Mouse (Mus musculus) forebrain, postnatal 0 days (tissue): ENCODE measurements around the gene Stag2. TPM values are rescaled to one million over a fixed set of nuclear protein-coding genes. Genes with fewer than 3 reads are reported as not detected.

ENCODE experiments used
- ATAC-seq: fragments of 200-750 bp; cut with Nextera tagmentation; 2 replicates; pipeline ENCODE4 v1.8.0; 2017; ENCODE audit warnings: mild to moderate bottlenecking, moderate library complexity
- DNase-seq: peaks from one replicate; pipeline ENCODE4 v3.0.0-alpha.2; 2015
- H3K27ac ChIP-seq: fragments of 300-500 bp; sonication (generic); 2 replicates; pipeline ENCODE4 v1.5.1; 2014; ENCODE audit warnings: low read depth, mild to moderate bottlenecking, antibody characterized with exemption, low read length, moderate library complexity, mixed read lengths
- H3K27me3 ChIP-seq: fragments of 300-500 bp; sonication (generic); 2 replicates; pipeline ENCODE4 v1.6.1; 2014; ENCODE audit warnings: mild to moderate bottlenecking, low read length, mixed read lengths; ENCODE audit not compliant: insufficient read depth
- H3K36me3 ChIP-seq: fragments of 300-500 bp; sonication (generic); 2 replicates; pipeline ENCODE4 v1.6.1; 2014; ENCODE audit warnings: mild to moderate bottlenecking, moderate library complexity; ENCODE audit not compliant: insufficient read depth
- H3K4me1 ChIP-seq: fragments of 300-500 bp; sonication (generic); 2 replicates; pipeline ENCODE4 v1.6.1; 2014; ENCODE audit warnings: antibody characterized with exemption; ENCODE audit not compliant: insufficient read depth
- H3K4me2 ChIP-seq: fragments of 300-500 bp; sonication (generic); 2 replicates; pipeline ENCODE4 v1.6.1; 2014; ENCODE audit warnings: low read depth, mild to moderate bottlenecking, moderate library complexity
- H3K4me3 ChIP-seq: fragments of 300-500 bp; sonication (generic); 2 replicates; pipeline ENCODE4 v1.5.1; 2014; ENCODE audit warnings: low read depth, low read length, mixed read lengths
- H3K9ac ChIP-seq: fragments of 300-500 bp; sonication (generic); 2 replicates; pipeline ENCODE4 v1.6.1; 2014; ENCODE audit warnings: mild to moderate bottlenecking
- H3K9me3 ChIP-seq: fragments of 300-500 bp; sonication (generic); 2 replicates; pipeline ENCODE4 v1.6.1; 2016; ENCODE audit warnings: low read length
- CTCF ChIP-seq: sonication (generic); IDR thresholded peaks from 2 replicates; pipeline ENCODE4 v1.5.1; 2016; ENCODE audit warnings: antibody characterized with exemption, control low read depth, low read depth
- WGBS: fragments of 180-500 bp; shearing (Covaris S2); extraction: QIAGEN DNeasy Blood & Tissue Kit; methylation state at CpG from one replicate; pipeline ENCODE4 v1.1.7; 2014; 5-methylcytosine and 5-hydroxymethylcytosine counted together
- polyA plus RNA-seq: library from polyadenylated mRNA; unstranded; fragments of >200 nt; fragmentation: Nextera tagmentation; extraction: Ambion mirVana; gene quantifications from 2 replicates; pipeline ENCODE4 v1.2.1, GENCODE M21; 2015
- total RNA-seq: library from RNA; depleted of rRNA; stranded (reverse); fragments of >200 nt; gene quantifications from 2 replicates; pipeline ENCODE4 v1.2.3, GENCODE M21; 2014; rRNA removed

The Stag2 gene
- total RNA-seq (76.3 and 93.7 TPM in 2 replicates), polyA plus RNA-seq (13.5 and 14.5 TPM in 2 replicates)

GRCm38 (mm10) chrX:42148788-42149556 is at the start of gene Stag2:
TSS of gene Stag2 (plus strand) at chrX:42149317.
- peak; percentile 81 for TF ChIP-seq CTCF
- H3K27me3 ChIP-seq: no peaks in the 10 kb centered on the region
- H3K4me3 ChIP-seq: peak within 1 kb of the TSS; percentile 62
- H3K27ac ChIP-seq: peak within 1 kb of the TSS; percentile 99
- ATAC-seq (peak; percentile 82), DNase-seq (peak; percentile 93)
- no peaks in the 10 kb centered on the region for H3K36me3 ChIP-seq
- H3K9me3 ChIP-seq: no peaks in the 10 kb centered on the region
- peak within 1 kb of the TSS; percentile 47 for H3K4me2 ChIP-seq
- peak within 1 kb of the TSS; percentile 90 for H3K9ac ChIP-seq
- H3K4me1 ChIP-seq: no peaks in the 10 kb centered on the region
- 19% methylated on average over 60 of the region's 76 CpGs for WGBS

GRCm38 (mm10) chrX:42107137-42107536 is 42.0 kb upstream of the Stag2 start:
- no peak overlapping the region for H3K4me3 ChIP-seq
- ATAC-seq: no peak
- H3K27ac ChIP-seq: no peak overlapping the region
- H3K27me3 ChIP-seq: no peaks in the 10 kb centered on the region
- no peak for DNase-seq
- TF ChIP-seq CTCF: no peak
- H3K36me3 ChIP-seq: no peaks in the 10 kb centered on the region
- no peaks in the 10 kb centered on the region for H3K4me1 ChIP-seq
- H3K9ac ChIP-seq: no peak overlapping the region
- 94% methylated on average over 6 of the region's 6 CpGs for WGBS
- H3K9me3 ChIP-seq: no peaks in the 10 kb centered on the region
- H3K4me2 ChIP-seq: no peak overlapping the region

- Histone ChIP-seq H3K4me1 (no peaks in the 10 kb centered on the region), H3K36me3 (no peaks in the 10 kb centered on the region), H3K27me3 (no peaks in the 10 kb centered on the region), H3K4me3 (no peak overlapping the region), H3K4me2 (no peak overlapping the region), H3K9ac (no peak overlapping the region), H3K27ac (no peak overlapping the region), H3K9me3 (no peaks in the 10 kb centered on the region)
- no peak for TF ChIP-seq CTCF
- WGBS: 83% methylated on average over 1 of the region's 1 CpGs
- ATAC-seq (no peak), DNase-seq (no peak)
Observed at GRCm38 (mm10) chrX:42110585-42110984, 38.5 kb upstream of the Stag2 start.

- DNase-seq (no peak), ATAC-seq (no peak)
- no peaks in the 10 kb centered on the region for H3K4me1 ChIP-seq
- no peaks in the 10 kb centered on the region for H3K27me3 ChIP-seq
- WGBS: 78% methylated on average over 6 of the region's 6 CpGs
- H3K36me3 ChIP-seq: no peaks in the 10 kb centered on the region
- no peak overlapping the region for H3K4me2 ChIP-seq
- no peak overlapping the region for H3K4me3 ChIP-seq
- no peak for TF ChIP-seq CTCF
- H3K9me3 ChIP-seq: no peaks in the 10 kb centered on the region
- H3K9ac ChIP-seq: no peak overlapping the region
- no peak overlapping the region for H3K27ac ChIP-seq
Observed at GRCm38 (mm10) chrX:42119442-42120048, 29.6 kb upstream of the Stag2 start.

GRCm38 (mm10) chrX:42124963-42125697 is 24.0 kb upstream of the Stag2 start:
- DNase-seq: no peak
- no peak for TF ChIP-seq CTCF

GRCm38 (mm10) chrX:42139882-42140281 is 9.2 kb upstream of the Stag2 start:
- Histone ChIP-seq H3K36me3 (no peaks in the 10 kb centered on the region), H3K4me3 (no peak overlapping the region), H3K4me1 (no peaks in the 10 kb centered on the region), H3K27ac (no peak overlapping the region), H3K9me3 (no peaks in the 10 kb centered on the region), H3K9ac (no peak overlapping the region), H3K4me2 (no peak overlapping the region), H3K27me3 (no peaks in the 10 kb centered on the region)
- no peak for TF ChIP-seq CTCF
- ATAC-seq: no peak
- DNase-seq: no peak
- 75% methylated on average over 9 of the region's 9 CpGs for WGBS

More at GRCm38 (mm10) chrX:42124963-42125697, 24.0 kb upstream of the Stag2 start:
- no peaks in the 10 kb centered on the region for H3K36me3 ChIP-seq
- WGBS: 70% methylated on average over 5 of the region's 5 CpGs
- no peak overlapping the region for H3K9ac ChIP-seq
- no peak for ATAC-seq
- H3K4me1 ChIP-seq: no peaks in the 10 kb centered on the region
- no peak overlapping the region for H3K4me3 ChIP-seq
- H3K4me2 ChIP-seq: no peak overlapping the region
- H3K27me3 ChIP-seq: no peaks in the 10 kb centered on the region
- no peak overlapping the region for H3K27ac ChIP-seq
- H3K9me3 ChIP-seq: no peaks in the 10 kb centered on the region

GRCm38 (mm10) chrX:42142620-42143019 is 6.5 kb upstream of the Stag2 start:
- WGBS: 70% methylated on average over 3 of the region's 3 CpGs
- DNase-seq (no peak), ATAC-seq (no peak)
- H3K36me3 ChIP-seq: no peaks in the 10 kb centered on the region
- no peak overlapping the region for H3K27ac ChIP-seq
- no peaks in the 10 kb centered on the region for H3K27me3 ChIP-seq
- TF ChIP-seq CTCF: no peak
- no peaks in the 10 kb centered on the region for H3K4me1 ChIP-seq
- H3K9ac ChIP-seq: no peak overlapping the region
- H3K4me3 ChIP-seq: no peak overlapping the region
- H3K9me3 ChIP-seq: no peaks in the 10 kb centered on the region
- no peak overlapping the region for H3K4me2 ChIP-seq
